Mouse (Mus musculus) hindbrain, embryonic 12.5 days (tissue): ENCODE data around the gene Slc6a9. TPM values are rescaled to one million over a fixed set of nuclear protein-coding genes. Genes with fewer than 3 reads are reported as not detected.

ENCODE experiments used
- ATAC-seq: fragments of 200-750 bp; cut with Nextera tagmentation; 2 replicates; pipeline ENCODE4 v1.8.0; 2017; ENCODE audit warnings: moderate TSS enrichment; ENCODE audit not compliant: low FRiP score
- H3K27ac ChIP-seq: fragments of 300-500 bp; sonication (generic); 2 replicates; pipeline ENCODE4 v1.5.1; 2016; ENCODE audit warnings: mild to moderate bottlenecking
- H3K27me3 ChIP-seq: fragments of 300-500 bp; sonication (generic); 2 replicates; pipeline ENCODE4 v1.6.1; 2016; ENCODE audit warnings: mild to moderate bottlenecking
- H3K36me3 ChIP-seq: fragments of 300-500 bp; sonication (generic); 2 replicates; pipeline ENCODE4 v1.6.1; 2016; ENCODE audit warnings: mild to moderate bottlenecking
- H3K4me1 ChIP-seq: fragments of 300-500 bp; sonication (generic); 2 replicates; pipeline ENCODE4 v1.6.1; 2016
- H3K4me2 ChIP-seq: fragments of 300-500 bp; sonication (generic); replicated peaks from 2 replicates; pipeline ENCODE4 v1.6.1; 2016; ENCODE audit warnings: mild to moderate bottlenecking
- H3K4me3 ChIP-seq: fragments of 300-500 bp; sonication (generic); 2 replicates; pipeline ENCODE4 v1.5.1; 2016; ENCODE audit warnings: mild to moderate bottlenecking
- H3K9ac ChIP-seq: fragments of 300-500 bp; sonication (generic); 2 replicates; pipeline ENCODE4 v1.6.1; 2016; ENCODE audit warnings: mild to moderate bottlenecking, moderate library complexity
- H3K9me3 ChIP-seq: fragments of 300-500 bp; sonication (generic); replicated peaks from 2 replicates; pipeline ENCODE4 v1.6.1; 2016; ENCODE audit warnings: mild to moderate bottlenecking
- WGBS: fragments of 180-500 bp; shearing (Covaris S2); methylation state at CpG from one replicate; pipeline ENCODE4 v1.1.7; 2016; 5-methylcytosine and 5-hydroxymethylcytosine counted together
- polyA plus RNA-seq: library from polyadenylated mRNA; unstranded; fragments of >200 nt; fragmentation: Nextera tagmentation; extraction: Ambion mirVana; gene quantifications from 2 replicates; pipeline ENCODE4 v1.2.1, GENCODE M21; 2016

Slc6a9 gene
- polyA plus RNA-seq, 1 experiment from 2014 or later = 19.7 TPM

GRCm38 (mm10) chr4:117898111-117898510, 63.8 kb downstream of the Slc6a9 start:
- H3K27ac ChIP-seq = no peak overlapping the region
- H3K4me2 ChIP-seq = no peak overlapping the region
- H3K27me3 ChIP-seq = no peaks in the 10 kb centered on the region
- no peak overlapping the region for H3K9ac ChIP-seq
- no peak for ATAC-seq
- H3K9me3 ChIP-seq = no peaks in the 10 kb centered on the region
- H3K4me3 ChIP-seq = no peak overlapping the region
- no peaks in the 10 kb centered on the region for H3K4me1 ChIP-seq
- peaks cover 94% of the 10 kb centered on the region for H3K36me3 ChIP-seq
- 85% methylated on average over 3 of the region's 3 CpGs for WGBS

- no peaks in the 10 kb centered on the region for H3K9me3 ChIP-seq
- H3K27ac ChIP-seq = no peak overlapping the region
- no peak overlapping the region for H3K4me3 ChIP-seq
- H3K36me3 ChIP-seq = peaks cover 75% of the 10 kb centered on the region
- WGBS = 92% methylated on average over 10 of the region's 10 CpGs
- H3K9ac ChIP-seq = no peak overlapping the region
- H3K4me1 ChIP-seq = peaks cover 16% of the 10 kb centered on the region
- H3K4me2 ChIP-seq = no peak overlapping the region
- no peak for ATAC-seq
- H3K27me3 ChIP-seq = no peaks in the 10 kb centered on the region
These were observed 69.8 kb downstream of the Slc6a9 start for GRCm38 (mm10) chr4:117904094-117904493.

GRCm38 (mm10) chr4:117904761-117905160, 70.5 kb downstream of the Slc6a9 start:
- no peak overlapping the region for H3K4me3 ChIP-seq
- H3K4me2 ChIP-seq = no peak overlapping the region
- ATAC-seq = no peak
- no peak overlapping the region for H3K9ac ChIP-seq
- WGBS = 95% methylated on average over 8 of the region's 8 CpGs
- H3K36me3 ChIP-seq = peaks cover 71% of the 10 kb centered on the region
- H3K27me3 ChIP-seq = no peaks in the 10 kb centered on the region
- H3K4me1 ChIP-seq = peaks cover 23% of the 10 kb centered on the region
- no peak overlapping the region for H3K27ac ChIP-seq
- no peaks in the 10 kb centered on the region for H3K9me3 ChIP-seq

- H3K4me3 ChIP-seq = no peak overlapping the region
- H3K27me3 ChIP-seq = no peaks in the 10 kb centered on the region
- H3K9me3 ChIP-seq = no peaks in the 10 kb centered on the region
- H3K27ac ChIP-seq = no peak overlapping the region
- WGBS = 91% methylated on average over 3 of the region's 3 CpGs
- peaks cover 65% of the 10 kb centered on the region for H3K36me3 ChIP-seq
- no peak for ATAC-seq
- H3K4me1 ChIP-seq = peaks cover 37% of the 10 kb centered on the region
- H3K9ac ChIP-seq = no peak overlapping the region
- no peak overlapping the region for H3K4me2 ChIP-seq
These were observed 71.9 kb downstream of the Slc6a9 start for GRCm38 (mm10) chr4:117906196-117906595.

GRCm38 (mm10) chr4:117908834-117909453, 74.6 kb downstream of the Slc6a9 start:
- peak overlapping the region; percentile 5; the same call in 1 of the 2 replicates for H3K4me3 ChIP-seq
- WGBS = 57% methylated on average over 8 of the region's 8 CpGs
- H3K4me2 ChIP-seq = peak overlapping the region; percentile 47
- peaks cover 60% of the 10 kb centered on the region for H3K4me1 ChIP-seq
- peak; percentile 82 for ATAC-seq
- H3K9me3 ChIP-seq = no peaks in the 10 kb centered on the region
- H3K36me3 ChIP-seq = peaks cover 47% of the 10 kb centered on the region
- H3K27ac ChIP-seq = peak overlapping the region; percentile 85
- peak overlapping the region; percentile 23 for H3K9ac ChIP-seq
- no peaks in the 10 kb centered on the region for H3K27me3 ChIP-seq

- no peak for ATAC-seq
- no peaks in the 10 kb centered on the region for H3K27me3 ChIP-seq
- peak overlapping the region; percentile 98; the same call in 1 of the 2 replicates for H3K4me2 ChIP-seq
- H3K9ac ChIP-seq = no peak overlapping the region
- H3K36me3 ChIP-seq = peaks cover 20% of the 10 kb centered on the region
- WGBS = 94% methylated on average over 13 of the region's 13 CpGs
- no peak overlapping the region for H3K27ac ChIP-seq
- H3K4me1 ChIP-seq = peaks cover 71% of the 10 kb centered on the region
- H3K4me3 ChIP-seq = no peak overlapping the region
- H3K9me3 ChIP-seq = no peaks in the 10 kb centered on the region
These were observed 77.8 kb downstream of the Slc6a9 start for GRCm38 (mm10) chr4:117912131-117912561.

- H3K27me3 ChIP-seq = no peaks in the 10 kb centered on the region
- H3K4me2 ChIP-seq = peak overlapping the region; percentile 98
- peaks cover 20% of the 10 kb centered on the region for H3K36me3 ChIP-seq
- peak overlapping the region; percentile 40; the same call in 1 of the 2 replicates for H3K27ac ChIP-seq
- no peak for ATAC-seq
- peaks cover 67% of the 10 kb centered on the region for H3K4me1 ChIP-seq
- peak overlapping the region; percentile 80 for H3K4me3 ChIP-seq
- H3K9me3 ChIP-seq = no peaks in the 10 kb centered on the region
- WGBS = 60% methylated on average over 7 of the region's 7 CpGs
- H3K9ac ChIP-seq = peak overlapping the region; percentile 89
These were observed 78.5 kb downstream of the Slc6a9 start for GRCm38 (mm10) chr4:117912685-117913273.

- Histone ChIP-seq H3K9me3 (no peaks in the 10 kb centered on the region), H3K27me3 (no peaks in the 10 kb centered on the region), H3K4me1 (peaks cover 62% of the 10 kb centered on the region), H3K27ac (no peak overlapping the region), H3K36me3 (peaks cover 20% of the 10 kb centered on the region), H3K9ac (peak overlapping the region; percentile 89), H3K4me3 (peak overlapping the region; percentile 80), H3K4me2 (peak overlapping the region; percentile 98)
- no peak for ATAC-seq
- WGBS = 50% methylated on average over 3 of the region's 3 CpGs
These were observed 79.1 kb downstream of the Slc6a9 start for GRCm38 (mm10) chr4:117913421-117913820.

GRCm38 (mm10) chr4:117914031-117914430, 79.7 kb downstream of the Slc6a9 start:
- WGBS = 21% methylated on average over 8 of the region's 8 CpGs
- peak; percentile 6 for ATAC-seq
- Histone ChIP-seq H3K4me3 (peak overlapping the region; percentile 80), H3K36me3 (peaks cover 20% of the 10 kb centered on the region), H3K27me3 (no peaks in the 10 kb centered on the region), H3K4me1 (peaks cover 55% of the 10 kb centered on the region), H3K27ac (no peak overlapping the region), H3K9me3 (no peaks in the 10 kb centered on the region), H3K9ac (peak overlapping the region; percentile 89), H3K4me2 (peak overlapping the region; percentile 98)

GRCm38 (mm10) chr4:117914591-117915442, 80.5 kb downstream of the Slc6a9 start, which contains the start of gene Ipo13:
Gene Ipo13 (minus strand): TSS chr4:117914999.
- H3K36me3 ChIP-seq = peaks cover 17% of the 10 kb centered on the region
- H3K4me3 ChIP-seq = peak within 1 kb of the TSS; percentile 80
- no peaks in the 10 kb centered on the region for H3K27me3 ChIP-seq
- peaks cover 48% of the 10 kb centered on the region for H3K4me1 ChIP-seq
- no peaks in the 10 kb centered on the region for H3K9me3 ChIP-seq
- WGBS = under 1% methylated on average over 61 of the region's 61 CpGs
- peak within 1 kb of the TSS; percentile 89 for H3K9ac ChIP-seq
- H3K27ac ChIP-seq = peak within 1 kb of the TSS; percentile 73
- H3K4me2 ChIP-seq = peak within 1 kb of the TSS; percentile 98
- ATAC-seq = peak; percentile 95

- Histone ChIP-seq H3K4me3 (peak overlapping the region; percentile 80), H3K9ac (peak overlapping the region; percentile 89), H3K4me1 (peaks cover 40% of the 10 kb centered on the region), H3K4me2 (peak overlapping the region; percentile 98), H3K27ac (peak overlapping the region; percentile 73), H3K9me3 (no peaks in the 10 kb centered on the region), H3K36me3 (peaks cover 13% of the 10 kb centered on the region), H3K27me3 (no peaks in the 10 kb centered on the region)
- ATAC-seq = peak; percentile 1; the same call in 1 of the 2 replicates
- WGBS = 12% methylated on average over 19 of the region's 19 CpGs
These were observed 81.3 kb downstream of the Slc6a9 start for GRCm38 (mm10) chr4:117915489-117916105.

GRCm38 (mm10) chr4:117916386-117916785, 82.1 kb downstream of the Slc6a9 start:
- 86% methylated on average over 5 of the region's 5 CpGs for WGBS
- no peak for ATAC-seq
- no peaks in the 10 kb centered on the region for H3K27me3 ChIP-seq
- H3K4me2 ChIP-seq = no peak overlapping the region
- H3K4me3 ChIP-seq = no peak overlapping the region
- peaks cover 8% of the 10 kb centered on the region for H3K36me3 ChIP-seq
- H3K9me3 ChIP-seq = no peaks in the 10 kb centered on the region
- peaks cover 34% of the 10 kb centered on the region for H3K4me1 ChIP-seq
- H3K27ac ChIP-seq = no peak overlapping the region
- no peak overlapping the region for H3K9ac ChIP-seq
